Mouse (Mus musculus) retina, embryonic 14.5 days (tissue): ENCODE measurements around the gene Slc22a23.
"Not testable (repeated sequence)": the region's sequence is repeated elsewhere in the genome, so short reads cannot be mapped to it uniquely, and the experiment has no call there.

Experiments used
- DNase-seq: peaks from one replicate; pipeline ENCODE4 v3.0.0-alpha.2; 2015; ENCODE audit warnings: low spot score

Slc22a23 gene

DNA sequence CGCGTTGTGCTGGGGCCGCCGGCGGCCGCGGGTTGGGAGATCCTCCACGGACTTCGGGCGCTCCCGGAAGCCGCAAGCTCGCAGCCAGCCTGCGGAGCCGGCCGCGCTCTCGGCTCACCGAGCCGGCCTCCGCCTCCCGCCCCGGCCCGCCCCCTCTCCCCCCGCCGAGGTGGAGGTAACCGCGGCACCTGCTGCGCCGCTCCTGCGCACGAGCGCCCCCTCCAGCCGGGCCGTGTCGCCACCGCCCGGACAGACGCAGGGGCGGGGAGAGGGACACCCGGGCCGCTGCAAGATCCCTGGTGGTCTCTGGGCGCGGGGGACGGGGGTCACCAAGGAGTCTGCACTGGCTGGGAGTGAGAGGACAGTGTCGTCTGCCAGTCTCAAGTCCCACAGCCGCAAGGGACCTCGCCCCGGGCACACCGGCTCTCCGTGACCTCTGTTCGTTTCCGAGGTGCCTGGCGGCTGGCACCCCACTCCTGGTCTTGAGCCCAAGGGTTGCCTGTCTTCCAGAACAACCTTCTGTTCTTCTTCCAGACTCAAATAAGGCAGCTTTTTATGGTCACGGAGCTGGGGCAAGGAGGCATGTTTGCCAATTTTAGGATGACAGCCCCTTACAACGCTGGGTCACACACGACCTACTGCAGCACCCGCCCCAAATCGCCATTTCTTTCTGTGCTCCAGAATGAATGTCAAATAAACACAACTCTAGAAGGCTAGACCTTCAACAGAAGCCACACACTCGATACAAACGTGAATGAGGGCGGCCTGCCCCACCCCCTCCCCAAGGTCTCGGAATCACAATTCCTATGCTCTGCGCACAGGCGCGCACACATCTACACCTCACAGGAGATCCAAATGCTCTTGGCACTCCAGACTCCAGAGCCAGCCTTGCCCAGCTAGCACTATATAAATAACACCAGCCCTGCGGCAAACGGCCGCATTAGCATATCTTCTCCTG is at the start of gene Slc22a23:
TSS of gene Slc22a23 (minus strand) at position 55 of the 958 bp plus-strand sequence.
- DNase-seq, result peak; percentile 75

- not testable (repeated sequence) for DNase-seq
Measured at GRCm38 (mm10) chr13:34394305-34394704, 49.3 kb upstream of the Slc22a23 start.

DNA sequence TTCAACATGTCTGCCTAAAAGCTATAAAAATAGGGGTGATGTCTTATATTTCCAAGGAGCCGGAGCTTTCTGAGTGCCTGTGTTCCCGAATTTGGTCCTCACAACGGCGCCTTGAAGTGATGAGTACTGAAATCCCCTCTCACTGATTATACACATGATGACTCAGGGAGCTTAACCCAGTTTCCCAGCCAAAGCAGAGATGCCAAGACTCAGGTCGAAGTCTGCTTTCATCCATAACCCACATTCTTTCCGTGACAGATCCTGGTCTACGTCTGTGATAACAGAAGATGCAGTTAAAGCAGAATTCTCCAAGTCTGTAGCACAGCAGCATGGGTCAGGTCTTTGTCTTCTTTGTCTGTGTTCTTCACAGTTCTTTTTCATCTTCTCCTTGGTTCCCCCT is 47.4 kb upstream of the Slc22a23 start:
- DNase-seq, result no peak

- DNase-seq, result no peak
Measured at GRCm38 (mm10) chr13:34388219-34388618, 43.2 kb upstream of the Slc22a23 start.

DNA sequence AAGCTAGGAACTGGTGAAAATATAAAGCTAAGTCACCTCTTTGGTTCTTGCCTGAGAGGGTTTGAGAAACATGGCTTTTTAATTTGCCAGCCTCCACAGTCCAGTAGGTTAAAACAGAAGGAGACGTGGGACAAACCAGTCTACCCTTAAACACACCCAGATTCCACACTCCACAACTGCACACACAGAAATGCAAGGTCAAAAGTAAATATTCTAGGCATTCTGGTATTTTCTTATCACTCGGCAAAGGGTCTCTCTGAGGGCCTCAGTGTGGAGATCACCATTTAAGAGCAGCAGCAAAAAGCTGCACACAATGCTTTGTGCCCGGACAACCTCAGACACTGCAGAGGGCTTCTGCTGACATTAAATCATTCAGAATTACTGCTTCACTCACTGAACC is 38.4 kb upstream of the Slc22a23 start:
- no peak for DNase-seq

- no peak for DNase-seq
Measured at GRCm38 (mm10) chr13:34378926-34379325, 33.9 kb upstream of the Slc22a23 start.

GRCm38 (mm10) chr13:34375145-34375544 is 30.2 kb upstream of the Slc22a23 start:
- DNase-seq, result no peak

- DNase-seq, result no peak
Measured at GRCm38 (mm10) chr13:34372870-34373478, 28.0 kb upstream of the Slc22a23 start.

- DNase-seq, result no peak
Measured at GRCm38 (mm10) chr13:34371951-34372869, 27.2 kb upstream of the Slc22a23 start.

DNA sequence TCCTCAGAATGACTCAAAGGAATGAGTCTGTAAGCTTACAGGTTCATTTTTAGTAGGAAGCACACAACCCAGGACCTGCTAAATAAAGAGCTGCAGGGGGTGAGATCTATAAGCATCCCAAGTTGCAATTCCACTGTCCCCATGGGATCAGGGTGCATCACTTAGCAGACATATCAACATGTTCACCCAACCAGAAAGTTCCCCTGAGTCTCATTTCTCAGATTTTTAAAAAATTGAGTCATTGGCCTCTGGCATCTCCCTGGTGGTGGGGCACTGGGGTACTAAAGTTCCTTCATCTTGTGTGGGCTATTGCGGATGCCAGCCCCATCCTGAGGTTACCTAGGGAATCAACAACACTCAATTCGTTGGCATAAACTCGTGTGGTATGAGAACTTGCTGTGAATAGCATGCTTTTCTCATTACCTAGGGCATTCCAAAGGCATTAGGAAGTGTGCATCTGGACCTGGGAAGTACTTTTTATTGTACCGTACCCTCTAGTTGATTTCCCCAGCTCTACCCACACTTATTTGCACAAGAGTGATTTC is 25.4 kb upstream of the Slc22a23 start:
- DNase-seq, result no peak

- DNase-seq, result no peak
Measured at GRCm38 (mm10) chr13:34365226-34365625, 20.2 kb upstream of the Slc22a23 start.

- DNase-seq, result no peak
Measured at GRCm38 (mm10) chr13:34355656-34356055, 10.7 kb upstream of the Slc22a23 start.

DNA sequence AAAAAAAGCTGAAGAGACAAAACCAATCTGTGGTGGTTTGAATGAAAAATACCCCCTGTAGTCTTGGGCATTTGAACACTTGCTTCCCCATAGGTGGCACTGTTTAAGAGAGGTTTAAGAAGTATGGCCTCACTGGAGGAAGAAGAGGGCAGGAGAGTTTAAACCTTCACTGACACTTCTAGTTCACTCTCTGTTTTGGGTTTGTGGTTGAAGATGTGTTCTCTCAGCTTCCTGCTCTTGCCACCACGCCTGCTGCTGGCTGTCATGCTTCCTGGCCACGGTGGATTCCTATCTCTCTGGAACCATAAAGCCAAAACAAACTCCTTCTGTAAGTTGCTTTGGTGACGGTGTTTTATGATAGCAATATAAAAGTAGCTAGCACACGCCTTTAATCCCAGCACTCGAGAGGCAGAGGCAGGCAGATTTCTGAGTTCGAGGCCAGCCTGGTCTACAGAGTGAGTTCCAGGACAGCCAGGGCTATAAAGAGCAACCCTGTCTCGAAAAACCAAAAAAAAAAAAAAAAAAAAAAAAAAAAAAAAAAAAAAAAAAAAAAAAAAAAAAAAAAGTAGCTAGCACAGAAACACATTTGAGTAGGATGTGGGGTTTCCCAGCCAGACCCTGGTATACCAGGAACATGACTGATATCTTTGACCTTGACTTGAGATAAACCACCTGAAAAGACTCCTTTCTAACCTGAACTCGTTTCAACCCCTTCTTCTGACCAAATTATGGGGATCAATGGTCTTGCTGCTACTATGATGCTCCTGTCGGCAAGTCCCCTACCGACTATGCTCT is 10.0 kb upstream of the Slc22a23 start:
- no peak for DNase-seq

DNA sequence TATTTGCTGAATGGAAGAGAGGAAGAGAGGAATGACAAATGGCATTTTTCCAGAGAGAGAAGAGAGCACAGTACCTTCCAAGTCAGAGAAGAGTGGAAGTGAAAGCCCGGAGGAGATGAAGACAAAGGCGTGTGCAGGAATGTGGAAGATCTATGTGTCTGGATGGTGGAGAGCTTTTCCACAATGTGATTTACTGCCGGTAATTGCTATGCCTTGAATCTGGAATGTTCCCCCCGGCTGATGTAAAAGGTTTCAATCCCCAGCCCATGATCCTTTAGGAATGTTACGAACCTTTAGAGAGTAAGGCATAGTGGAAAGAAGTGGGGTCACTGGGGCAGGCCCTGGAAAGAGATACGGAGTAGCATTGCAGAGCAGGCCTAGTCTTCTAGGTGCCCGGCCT is 8.3 kb upstream of the Slc22a23 start:
- no peak for DNase-seq

- DNase-seq, result no peak
Measured at GRCm38 (mm10) chr13:34351437-34351836, 6.5 kb upstream of the Slc22a23 start.

DNA sequence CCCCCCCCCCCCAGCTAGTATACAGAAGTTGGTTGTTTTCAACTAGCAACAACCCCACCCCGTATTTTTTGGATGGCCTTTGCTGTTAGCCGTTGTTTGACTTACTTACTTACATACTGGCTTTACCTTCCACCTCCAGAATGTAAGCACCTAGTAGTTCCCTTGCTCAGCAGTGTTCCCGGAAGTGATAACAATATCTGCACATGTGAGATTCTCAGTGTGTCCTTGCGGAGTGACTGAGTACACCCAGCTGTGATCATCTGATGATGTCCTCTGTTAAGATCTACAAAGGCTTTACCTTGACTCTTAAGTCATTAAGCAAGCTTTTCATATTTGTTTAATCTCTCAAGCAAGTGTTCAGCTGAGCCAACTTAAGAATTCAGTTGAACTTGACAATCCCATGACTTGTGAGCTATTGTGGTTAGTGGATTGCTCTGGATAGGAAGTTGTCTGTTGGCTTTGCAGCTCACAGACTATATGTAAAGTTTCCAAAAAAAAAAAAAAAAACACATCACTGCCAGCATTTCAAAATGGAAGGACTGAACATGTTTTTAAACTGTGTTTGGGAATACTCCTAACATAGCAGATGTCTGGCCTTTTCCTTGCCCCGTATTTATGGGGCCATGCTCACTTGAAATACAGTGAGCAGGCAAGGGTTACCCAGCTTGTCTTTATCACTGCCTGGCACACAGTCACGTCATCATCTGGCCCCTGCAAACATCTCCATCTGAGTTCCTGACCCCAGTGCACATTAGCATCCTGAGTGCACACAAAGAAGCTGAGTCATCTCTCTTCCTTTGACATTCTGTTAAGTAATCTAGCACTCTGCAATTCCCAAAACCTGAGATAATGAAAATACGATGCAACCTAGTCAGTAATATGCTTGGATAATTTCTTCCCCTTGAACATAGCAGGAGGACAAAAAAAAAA is 3.2 kb upstream of the Slc22a23 start:
- DNase-seq, result no peak

- DNase-seq, result no peak
Measured at GRCm38 (mm10) chr13:34346748-34347147, 1.8 kb upstream of the Slc22a23 start.

GRCm38 (mm10) chr13:34346238-34346637 is 1.3 kb upstream of the Slc22a23 start:
- no peak for DNase-seq

DNA sequence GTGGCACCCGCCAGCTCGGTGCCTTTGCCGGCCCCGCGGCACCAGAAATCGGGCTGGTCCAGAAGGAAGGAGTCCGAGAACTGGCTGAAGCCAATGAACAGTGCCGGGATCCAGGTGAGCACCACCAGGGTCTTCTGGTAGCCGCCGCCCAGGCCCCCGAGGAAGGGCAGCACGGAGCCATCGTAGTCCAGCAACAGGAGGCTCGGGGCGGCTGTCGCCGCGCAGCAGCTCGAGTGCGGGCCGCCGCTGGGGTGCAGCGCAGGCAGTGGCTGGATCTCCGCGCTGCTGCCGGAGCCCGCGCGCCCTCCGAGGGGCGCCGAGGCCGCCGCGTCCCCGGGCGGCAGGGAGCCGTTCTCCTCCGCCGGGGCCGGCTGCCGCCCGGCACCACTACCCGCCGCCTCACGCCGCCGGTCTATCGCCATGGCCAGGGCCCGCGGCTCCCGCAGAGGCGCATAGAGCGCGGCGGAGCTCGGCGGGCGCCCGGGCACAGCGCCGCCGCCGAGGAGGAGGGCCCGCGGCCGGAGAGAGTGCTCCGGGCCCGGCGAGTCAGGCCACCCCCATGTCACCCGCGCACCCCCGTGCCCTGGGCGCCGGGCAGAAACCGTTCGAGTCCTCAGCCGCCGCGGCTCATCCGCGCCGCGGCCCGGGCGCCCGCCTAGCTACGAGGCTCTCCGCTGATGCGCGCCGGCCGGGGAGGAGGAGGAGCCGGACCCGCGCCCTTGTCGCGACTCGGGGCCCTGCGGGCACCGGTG is 430 bp downstream of the Slc22a23 start:
- DNase-seq, result peak; percentile 54
